Mouse (Mus musculus) urinary bladder, adult 18-20 months (tissue): ENCODE measurements around the gene Prkrip1.
"Not testable (repeated sequence)": the region's sequence is repeated elsewhere in the genome, so short reads cannot be mapped to it uniquely, and the experiment has no call there.

Experiments
- DNase-seq, 2 experiments: peaks; one replicate each; pipeline ENCODE4 v3.0.0; 2022; ENCODE audit warnings: low spot score in 2 of 2, mixed read lengths in 2 of 2

Prkrip1 gene

GRCm38 (mm10) chr5:136163807-136164474, 34.8 kb downstream of the Prkrip1 start:
- no peak for DNase-seq

DNA sequence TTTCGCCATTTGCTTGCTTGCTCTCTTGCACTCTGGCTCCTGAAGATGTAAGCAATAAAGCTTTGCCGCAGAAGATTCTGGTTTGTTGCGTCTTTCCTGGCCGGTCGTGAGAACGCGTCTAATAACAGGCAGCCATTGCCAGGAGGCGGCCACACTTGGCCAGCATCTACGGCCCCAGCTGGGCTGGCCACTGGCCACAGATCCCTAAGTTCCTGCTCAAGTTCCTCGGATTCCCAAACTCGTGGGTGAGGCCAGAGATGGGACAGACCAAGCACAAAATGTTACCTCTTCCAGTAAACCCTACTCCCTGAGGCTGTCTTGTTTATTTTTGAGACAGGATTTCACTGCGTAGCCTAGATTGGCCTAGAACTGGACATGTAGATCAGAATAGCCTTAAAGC, 38.7 kb downstream of the Prkrip1 start:
- peak in 1 of 2 experiments; percentile 44 for DNase-seq

DNA sequence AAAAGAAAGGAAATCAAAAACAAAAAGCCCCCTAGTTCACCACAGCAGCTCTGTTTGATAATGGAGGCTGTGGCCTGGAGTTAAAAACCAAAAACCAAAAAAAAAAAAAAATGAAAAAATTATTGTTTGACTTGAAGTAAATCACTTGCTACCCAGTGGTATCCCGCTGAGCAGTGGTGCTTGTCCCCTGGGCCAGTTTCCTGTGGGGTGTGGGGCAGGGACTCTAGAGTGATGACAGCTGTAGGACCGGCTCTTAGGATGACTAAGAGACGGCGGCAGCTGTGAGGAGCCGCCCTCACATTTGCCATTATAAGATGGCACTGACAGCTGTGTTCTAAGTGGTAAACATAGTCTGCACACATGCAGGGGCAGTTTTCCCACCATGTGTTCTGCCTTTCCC, 43.4 kb downstream of the Prkrip1 start:
- no peak for DNase-seq

DNA sequence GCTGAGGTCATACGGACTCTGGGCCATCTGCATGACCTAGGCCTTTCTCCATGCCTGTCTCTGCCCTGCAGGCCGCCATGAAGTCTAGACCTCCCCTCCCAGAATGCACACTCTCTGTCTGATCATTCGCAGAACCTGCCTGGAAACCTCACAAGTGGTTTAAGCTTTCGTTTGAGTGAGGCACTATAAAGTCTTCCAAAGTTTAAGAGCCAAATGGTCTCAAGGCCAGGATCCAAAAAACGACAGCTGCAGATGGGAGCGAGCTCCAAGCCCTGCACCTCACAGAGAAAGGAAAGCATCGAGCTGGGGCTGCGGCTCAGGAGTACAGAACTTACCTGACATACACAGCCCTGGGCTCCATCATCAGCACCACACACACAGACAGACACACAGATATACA, 46.4 kb downstream of the Prkrip1 start:
- DNase-seq = no peak

GRCm38 (mm10) chr5:136149134-136149576, 49.6 kb downstream of the Prkrip1 start:
- not testable (repeated sequence) for DNase-seq

GRCm38 (mm10) chr5:136147704-136148103, 51.1 kb downstream of the Prkrip1 start:
- DNase-seq = no peak

GRCm38 (mm10) chr5:136146936-136147335, 51.8 kb downstream of the Prkrip1 start:
- no peak for DNase-seq

DNA sequence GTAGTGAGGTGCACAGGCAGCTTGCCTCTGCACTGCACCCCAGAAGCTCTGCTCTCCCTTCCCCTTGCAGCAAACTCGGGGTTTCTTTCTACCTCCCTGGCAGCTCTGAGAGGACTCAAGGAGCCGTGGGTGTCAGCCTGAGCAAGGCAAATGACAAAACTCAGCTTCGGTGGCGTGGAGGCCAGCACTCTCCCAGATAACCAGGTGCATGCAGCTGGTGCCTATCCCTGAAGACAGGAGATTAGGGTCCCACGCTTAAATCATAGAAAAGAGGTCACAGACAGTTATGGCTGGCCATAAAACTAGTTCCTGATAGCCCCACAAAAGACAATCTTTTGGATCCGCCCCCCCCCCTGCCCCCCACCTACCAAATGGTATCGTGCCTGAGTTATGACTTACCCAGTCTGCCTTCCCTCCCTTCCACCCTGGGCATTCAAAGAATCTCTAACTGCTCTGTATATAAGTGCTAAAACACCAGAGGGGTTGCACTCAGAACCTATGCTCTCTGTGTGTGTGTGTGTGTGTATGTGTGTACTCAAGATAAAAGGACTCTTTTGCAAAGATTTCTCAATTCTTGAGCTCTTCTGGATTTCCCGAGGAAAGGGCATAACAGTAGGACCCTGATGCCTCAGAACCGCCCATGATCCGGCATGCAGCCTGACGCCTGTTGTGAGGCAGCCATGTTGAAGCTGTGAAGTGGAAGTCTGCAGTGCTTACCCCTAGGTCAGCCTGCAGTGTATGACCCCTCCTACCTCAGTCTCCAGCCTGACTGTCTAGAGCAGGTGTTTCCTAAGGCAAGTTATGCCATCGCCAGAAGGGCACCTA, 53.9 kb downstream of the Prkrip1 start:
- DNase-seq = no peak

DNA sequence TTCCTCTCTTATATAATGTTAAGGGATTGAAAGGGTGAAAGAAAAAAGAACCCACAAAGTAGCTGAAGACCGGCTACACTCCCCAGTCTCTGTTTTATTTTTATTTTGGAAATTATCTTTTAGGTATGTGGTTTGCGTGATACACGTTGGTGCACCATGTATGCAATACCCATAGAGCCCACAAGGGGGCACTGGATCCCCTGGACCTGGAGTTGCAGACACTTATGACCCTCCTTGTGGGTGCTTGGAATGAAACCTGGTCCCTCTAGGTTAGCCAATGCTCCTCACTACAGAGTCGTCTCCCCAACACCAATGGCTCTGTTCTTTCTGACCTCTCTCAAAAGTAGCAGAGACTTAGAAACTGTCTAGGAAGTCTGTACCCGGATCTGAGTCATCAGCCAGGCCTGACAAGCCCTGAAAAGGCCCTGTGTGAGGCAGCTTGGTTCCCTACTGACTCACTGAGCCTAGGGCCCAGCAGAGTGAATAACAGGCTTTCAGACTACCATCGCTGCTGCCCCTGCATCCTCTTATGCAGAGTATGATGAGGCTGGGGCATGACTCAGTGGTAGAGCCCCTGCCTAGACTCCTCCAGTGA, 55.5 kb downstream of the Prkrip1 start:
- DNase-seq = no peak

DNA sequence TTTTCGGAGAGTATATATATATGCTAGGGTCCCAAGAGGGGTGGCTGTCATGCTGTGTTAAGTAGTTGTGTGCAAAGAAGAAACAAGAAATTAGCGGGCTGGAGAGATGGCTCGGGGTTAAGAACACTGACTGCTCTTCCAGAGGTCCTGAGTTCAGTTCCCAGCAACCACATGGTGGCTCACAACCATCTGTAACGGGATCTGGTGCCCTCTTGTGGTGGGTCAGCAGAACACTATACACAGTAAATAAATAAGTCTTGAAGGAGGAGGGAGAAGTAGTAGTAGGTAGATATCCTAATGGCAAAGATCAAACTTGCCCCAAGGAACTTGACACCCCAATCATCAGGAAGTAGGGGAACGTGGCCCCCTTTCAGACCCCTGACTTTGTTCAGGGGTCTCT, 56.0 kb downstream of the Prkrip1 start:
- no peak for DNase-seq

DNA sequence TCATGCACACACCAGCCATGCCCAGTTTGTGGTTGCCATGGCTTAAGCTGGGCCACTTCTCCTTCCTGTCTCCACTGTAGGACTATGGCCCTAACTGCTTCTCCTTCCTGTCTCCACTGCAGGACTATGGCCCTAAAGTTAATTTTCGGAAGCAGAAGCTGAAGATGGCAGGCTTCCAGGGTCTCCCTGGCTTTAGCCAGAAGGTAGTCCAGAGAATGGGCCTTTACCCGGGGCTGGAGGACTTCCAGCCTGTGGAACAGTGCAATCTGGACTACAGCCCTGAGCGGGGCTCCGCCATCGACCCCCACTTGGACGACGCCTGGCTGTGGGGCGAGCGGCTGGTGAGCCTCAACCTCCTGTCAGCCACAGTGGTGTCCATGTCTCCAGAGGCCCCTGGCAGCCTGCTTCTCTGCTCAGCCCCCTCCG, 58.7 kb downstream of the Prkrip1 start:
- DNase-seq = no peak

GRCm38 (mm10) chr5:136139393-136139792, 59.4 kb downstream of the Prkrip1 start:
- DNase-seq = no peak

- DNase-seq = no peak
Observed at GRCm38 (mm10) chr5:136137658-136138274, 61.0 kb downstream of the Prkrip1 start.

DNA sequence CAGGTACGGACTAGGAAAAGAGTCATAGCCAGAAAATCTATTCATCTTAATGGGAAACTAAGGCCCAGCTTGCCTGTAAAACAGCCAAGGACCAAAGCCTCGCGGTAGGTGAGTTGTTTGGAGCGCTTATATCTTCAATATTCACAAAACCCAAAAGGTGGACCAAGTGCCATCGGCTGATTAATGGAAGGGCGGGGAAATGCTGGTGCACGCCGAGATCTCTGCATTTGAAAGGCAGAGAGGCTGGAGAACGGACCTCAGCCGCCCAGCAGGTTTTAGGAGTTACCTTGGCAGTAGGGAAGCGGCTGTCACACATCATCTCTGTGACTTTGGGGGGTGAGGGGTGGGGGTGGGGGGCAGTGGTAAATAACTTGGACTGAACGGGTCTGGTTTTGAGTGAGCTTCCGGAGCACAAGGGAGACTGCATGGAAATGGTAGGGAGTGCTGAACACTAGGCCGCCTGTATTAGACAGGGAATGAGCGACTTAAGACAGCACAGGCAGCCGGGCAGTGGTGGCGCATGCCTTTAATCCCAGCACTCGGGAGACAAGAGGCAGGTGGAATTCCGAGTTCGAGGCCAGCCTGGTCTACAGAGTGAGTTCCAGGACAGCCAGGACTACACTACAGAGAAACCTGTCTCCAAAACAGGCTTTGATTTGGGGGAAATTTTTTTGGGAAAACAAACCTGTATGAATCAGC, 62.3 kb downstream of the Prkrip1 start:
- DNase-seq = no peak

- peak; percentile 92 to 93 for DNase-seq
Observed at GRCm38 (mm10) chr5:136135571-136136291, 63.0 kb downstream of the Prkrip1 start, which contains the start of the genes Lrwd1 and Alkbh4. Gene Lrwd1, minus strand, starts transcription at chr5:136136074. Gene Alkbh4, plus strand, starts transcription at chr5:136136146.
